Mouse (Mus musculus) urinary bladder, adult 2 months (tissue): ENCODE measurements around the gene Tbx20. TPM values are rescaled to one million over a fixed set of nuclear protein-coding genes. Genes with fewer than 3 reads are reported as not detected.

ENCODE experiments used
- DNase-seq: peaks from one replicate; pipeline ENCODE4 v3.0.0; 2022; ENCODE audit warnings: low spot score
- polyA plus RNA-seq: library from polyadenylated mRNA; depleted of rRNA; stranded (reverse); fragments of >200 nt; gene quantifications from 2 replicates; pipeline ENCODE4 v1.2.3, GENCODE M21; 2012; rRNA removed

Gene Tbx20
- polyA plus RNA-seq = 10.6 and 12.9 TPM in 2 replicates

DNA sequence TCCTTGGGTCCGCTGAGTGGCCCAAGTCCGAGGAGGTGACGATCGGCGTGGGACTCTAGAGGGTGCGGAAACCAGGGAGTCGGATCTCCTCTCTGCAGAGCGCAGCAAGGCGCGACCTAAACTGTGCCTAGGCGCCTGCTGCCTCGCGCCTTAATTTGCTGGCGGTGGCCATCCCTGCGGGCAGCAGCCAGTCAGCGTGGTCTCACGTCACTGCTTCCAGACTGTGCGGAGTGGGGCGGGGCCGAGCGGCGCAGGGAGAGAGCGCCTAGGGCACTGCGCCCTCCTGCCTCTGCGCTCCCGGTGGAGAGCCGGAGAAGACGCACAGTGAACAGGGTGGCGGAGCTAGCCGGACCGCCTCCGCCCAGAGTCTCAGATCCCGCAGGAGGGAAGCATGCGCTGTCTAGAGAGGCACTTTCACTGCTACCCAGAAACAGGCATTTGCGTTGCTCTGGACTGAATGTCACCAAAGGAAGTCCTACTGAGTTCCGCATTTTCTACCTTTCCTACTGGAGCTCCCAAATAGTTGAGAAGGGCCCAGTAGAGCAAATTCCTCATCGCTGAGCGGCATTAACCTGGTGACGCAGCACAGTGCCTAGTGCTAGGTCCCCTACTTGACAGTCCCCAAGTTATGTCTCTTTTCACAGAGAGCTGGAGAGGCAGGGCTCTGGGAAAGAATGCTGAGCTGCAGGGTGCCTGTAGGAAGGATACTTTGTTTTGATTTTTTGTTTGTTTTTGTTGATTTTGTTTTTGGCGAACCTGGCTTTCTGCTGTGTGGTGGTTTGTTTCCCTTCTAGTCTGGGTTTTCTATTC lies at the start of gene Tbx20:
Tbx20 (minus strand) TSS at position 144 of the 810 bp plus-strand sequence.
- peak; percentile 52 for DNase-seq

DNA sequence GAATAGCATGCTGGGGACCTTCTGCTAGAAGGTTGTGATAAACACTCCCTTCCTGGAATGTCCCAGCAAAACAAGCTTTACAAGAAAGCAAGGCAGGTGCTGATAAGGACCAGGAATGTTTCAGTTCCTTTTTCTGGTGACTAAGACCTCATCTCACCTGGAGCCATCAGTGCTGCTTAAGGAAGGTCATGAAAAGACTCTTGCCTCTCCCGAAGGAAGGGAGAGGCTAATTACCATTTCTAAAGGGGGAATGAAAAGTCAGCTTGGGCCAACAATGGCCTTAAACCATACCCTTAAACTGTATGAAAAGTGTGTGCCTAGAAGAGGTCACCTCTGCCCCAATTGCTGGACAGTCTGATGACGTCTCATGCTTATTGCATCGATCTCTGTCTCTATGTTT lies 44.4 kb upstream of the Tbx20 start:
- no peak for DNase-seq

DNA sequence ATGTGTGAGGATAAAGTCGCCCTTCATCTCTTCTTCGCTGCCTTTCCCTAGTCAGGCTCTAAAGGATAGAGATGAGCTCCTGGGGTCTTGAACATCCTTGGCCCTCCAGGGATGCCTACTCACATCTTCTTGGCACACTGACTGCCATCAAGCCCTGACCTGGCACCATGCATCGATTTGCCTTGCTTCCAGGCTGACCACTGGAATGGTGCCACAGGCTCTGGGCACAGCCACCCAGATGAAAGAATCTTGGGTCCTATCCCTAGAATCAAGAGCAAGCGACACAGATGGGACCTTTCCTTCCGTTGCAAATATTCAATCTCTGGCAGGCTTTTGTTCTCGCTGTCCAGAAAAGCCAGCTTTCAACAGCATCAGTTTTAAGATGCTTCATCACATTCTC lies 38.4 kb upstream of the Tbx20 start:
- no peak for DNase-seq

- DNase-seq = no peak
Measured at GRCm38 (mm10) chr9:24792110-24792509, 18.0 kb upstream of the Tbx20 start.

- no peak for DNase-seq
Measured at GRCm38 (mm10) chr9:24789396-24789795, 15.3 kb upstream of the Tbx20 start.

- DNase-seq = no peak
Measured at GRCm38 (mm10) chr9:24782338-24782737, 8.2 kb upstream of the Tbx20 start.

DNA sequence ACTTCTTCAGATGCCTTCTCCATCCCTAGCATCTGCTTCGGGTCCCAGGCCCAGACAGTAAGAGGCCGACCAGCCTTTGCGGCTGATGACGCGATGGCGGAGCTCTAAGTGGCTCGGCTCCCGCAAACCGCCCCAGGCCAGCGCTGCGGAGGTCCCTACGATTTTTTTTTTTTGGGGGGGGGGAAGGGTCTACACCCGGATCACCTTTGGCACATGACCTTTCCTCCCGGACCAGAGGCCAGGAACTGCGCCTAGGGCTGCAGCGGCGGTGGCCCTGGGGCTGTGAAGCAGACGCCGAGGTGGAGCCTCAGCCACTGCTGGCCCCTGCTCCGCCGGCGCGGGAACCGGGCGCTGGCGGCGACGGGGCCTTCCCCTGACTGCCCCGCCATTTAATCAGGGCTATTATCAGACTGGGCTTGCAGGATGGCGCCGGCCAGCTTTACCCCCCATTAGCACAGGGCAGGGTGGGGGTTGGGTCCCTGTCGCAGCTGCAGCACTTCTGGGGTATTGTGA lies 6.9 kb upstream of the Tbx20 start:
- no peak for DNase-seq

GRCm38 (mm10) chr9:24780391-24780928 lies 6.4 kb upstream of the Tbx20 start:
- no peak for DNase-seq

DNA sequence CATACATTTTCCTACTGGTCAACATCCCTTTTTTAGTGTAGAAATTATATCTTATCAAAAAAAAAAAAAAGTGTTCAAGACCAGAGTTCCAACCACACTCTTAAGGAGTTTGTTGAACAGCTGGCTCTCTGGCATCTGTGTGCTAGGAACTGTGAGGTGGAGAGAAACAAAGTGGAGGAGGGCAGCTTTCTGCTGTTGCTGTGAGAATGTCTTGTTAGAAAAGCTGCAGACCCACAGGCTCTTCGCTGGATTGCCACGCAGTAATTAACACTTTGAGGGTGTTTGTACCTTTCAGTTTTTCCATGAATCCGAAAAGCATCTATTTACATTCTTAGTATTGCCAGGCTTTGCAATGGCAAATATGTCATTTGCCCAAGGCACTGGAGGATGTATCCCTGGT lies 5.9 kb upstream of the Tbx20 start:
- DNase-seq = no peak

- DNase-seq = no peak
Measured at GRCm38 (mm10) chr9:24778571-24778970, 4.5 kb upstream of the Tbx20 start.

- no peak for DNase-seq
Measured at GRCm38 (mm10) chr9:24777961-24778360, 3.9 kb upstream of the Tbx20 start.

- peak; percentile 31 for DNase-seq
Measured at GRCm38 (mm10) chr9:24777176-24777895, 3.2 kb upstream of the Tbx20 start.

DNA sequence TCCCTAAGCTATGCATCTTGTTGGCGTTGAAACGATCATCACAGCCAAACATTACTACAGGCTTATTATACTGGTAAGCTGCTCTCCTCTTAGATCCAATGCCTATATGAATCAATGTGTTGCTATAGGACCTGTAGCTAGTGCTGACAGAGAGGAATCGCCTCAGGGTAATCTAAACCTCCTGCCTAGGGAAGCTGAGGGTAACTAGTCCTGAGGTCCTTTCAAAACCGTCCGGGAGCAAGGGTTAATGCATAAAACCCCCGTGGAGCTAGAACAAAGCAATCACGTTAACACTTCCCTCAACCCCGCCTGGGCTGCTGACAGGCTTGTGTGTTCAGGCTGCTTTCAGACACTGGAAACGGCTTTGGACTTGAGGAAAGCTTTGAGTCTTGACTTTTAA lies 2.4 kb upstream of the Tbx20 start:
- no peak for DNase-seq

DNA sequence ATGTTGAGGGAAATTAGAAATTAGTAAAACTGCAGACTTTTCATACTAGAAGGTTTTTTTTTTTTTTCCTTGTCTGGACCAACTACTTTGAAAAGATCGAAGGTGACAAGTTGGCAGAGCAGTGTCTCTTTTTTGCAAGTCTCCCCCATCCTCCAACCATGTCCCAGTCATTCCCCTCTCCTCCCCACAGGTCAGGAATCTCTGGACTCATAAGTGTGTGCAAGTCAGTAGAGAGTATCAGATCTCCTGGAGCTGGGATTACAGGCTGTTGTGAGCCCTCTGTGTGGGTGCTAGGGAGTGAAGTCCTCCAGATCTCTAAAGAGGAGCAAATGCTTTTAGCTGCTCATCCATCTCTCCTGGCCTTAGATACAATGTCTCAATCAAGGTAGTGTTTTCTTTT lies 1.5 kb upstream of the Tbx20 start:
- DNase-seq = no peak

DNA sequence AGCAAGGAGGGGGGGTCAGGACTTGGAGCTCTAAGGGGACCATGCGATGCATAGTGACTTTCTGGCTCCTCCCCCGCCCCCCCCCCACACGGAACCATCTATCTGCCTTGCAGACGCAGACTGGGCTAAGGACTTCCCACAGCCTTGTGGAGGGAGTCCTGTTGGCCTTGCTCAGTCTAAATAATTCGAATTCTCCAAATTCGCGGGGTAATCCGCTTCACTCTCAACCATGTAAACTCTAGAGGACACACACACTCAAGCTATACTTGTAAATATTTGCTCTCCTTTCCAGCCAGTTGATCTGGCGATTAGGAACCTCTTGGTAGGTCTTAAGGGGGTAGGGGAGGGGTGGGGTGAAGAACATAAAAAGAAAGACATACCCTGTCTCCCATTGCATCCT lies 898 bp upstream of the Tbx20 start:
- DNase-seq = no peak

DNA sequence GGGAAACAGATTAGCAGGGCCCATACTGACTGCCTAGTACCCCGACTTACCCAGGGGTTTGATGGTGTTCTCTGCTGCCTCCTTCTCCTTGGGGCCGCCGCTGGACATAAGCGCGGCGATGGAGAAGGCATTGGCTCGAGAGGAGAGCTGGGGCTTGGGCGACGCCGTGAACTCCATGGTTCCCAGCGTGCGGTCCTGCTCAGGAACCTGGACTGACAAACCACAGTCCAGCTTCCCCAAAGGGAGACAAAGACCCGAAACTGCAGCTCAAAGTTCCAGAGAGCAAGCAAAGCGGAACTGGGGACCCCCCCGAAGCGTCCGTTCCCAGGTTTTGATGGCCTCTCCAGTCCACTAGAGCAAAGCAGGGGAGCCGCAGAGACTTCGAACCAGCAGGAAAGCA lies 434 bp downstream of the Tbx20 start:
- DNase-seq = no peak

- DNase-seq = no peak
Measured at GRCm38 (mm10) chr9:24773171-24773570, 932 bp downstream of the Tbx20 start.

DNA sequence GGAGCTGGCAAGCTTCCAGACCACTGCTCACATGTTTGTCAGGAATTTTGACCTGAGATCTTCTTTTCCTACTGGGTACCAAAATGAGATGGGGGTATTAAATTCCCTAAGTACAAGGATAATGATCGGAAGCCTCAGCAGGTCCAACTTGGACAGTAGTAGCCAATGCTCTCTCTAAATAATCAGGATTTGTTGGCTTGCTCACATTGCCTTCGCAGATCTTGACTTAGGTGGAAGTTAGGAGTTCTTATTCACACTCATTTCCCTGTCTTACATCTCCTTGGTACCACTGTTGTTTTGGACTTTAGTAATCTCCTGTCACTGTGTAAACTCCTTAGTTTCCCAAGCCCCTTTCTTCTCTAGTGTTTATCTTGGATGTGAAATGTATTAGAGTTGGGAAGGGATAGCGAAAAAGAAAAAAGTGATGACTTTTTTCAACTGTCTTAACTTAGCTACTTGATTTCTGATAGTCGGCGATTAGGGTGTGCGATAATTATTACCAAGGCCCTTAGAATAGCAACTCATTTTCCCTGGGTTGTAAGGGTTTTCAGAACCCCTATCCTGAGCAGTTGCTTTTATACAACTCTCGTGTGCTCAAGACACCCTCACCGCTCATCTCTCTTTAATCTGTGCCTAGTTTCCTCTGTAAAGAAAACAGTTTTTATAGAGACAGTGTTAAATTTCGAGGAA lies 1.5 kb downstream of the Tbx20 start:
- DNase-seq = no peak

DNA sequence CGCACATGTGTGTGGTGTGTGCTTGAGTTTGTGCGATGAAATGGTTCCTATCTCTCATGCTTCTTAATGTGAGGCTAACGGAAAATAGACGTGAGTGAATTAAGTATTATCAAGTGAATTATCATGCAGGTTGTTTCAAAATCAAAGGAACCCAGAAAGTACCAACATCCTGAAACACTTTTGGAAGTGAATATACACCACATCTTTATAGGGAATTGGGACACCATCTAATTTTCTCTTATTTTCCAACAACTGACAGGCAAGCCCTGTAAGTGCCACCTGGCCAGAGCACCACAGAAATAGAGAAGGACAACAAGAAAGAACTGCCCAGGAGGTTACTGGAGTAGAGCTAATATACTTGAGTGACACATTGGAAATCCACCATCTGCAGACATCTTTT lies 2.4 kb downstream of the Tbx20 start:
- no peak for DNase-seq

GRCm38 (mm10) chr9:24770941-24771405 lies 3.1 kb downstream of the Tbx20 start:
- no peak for DNase-seq

DNA sequence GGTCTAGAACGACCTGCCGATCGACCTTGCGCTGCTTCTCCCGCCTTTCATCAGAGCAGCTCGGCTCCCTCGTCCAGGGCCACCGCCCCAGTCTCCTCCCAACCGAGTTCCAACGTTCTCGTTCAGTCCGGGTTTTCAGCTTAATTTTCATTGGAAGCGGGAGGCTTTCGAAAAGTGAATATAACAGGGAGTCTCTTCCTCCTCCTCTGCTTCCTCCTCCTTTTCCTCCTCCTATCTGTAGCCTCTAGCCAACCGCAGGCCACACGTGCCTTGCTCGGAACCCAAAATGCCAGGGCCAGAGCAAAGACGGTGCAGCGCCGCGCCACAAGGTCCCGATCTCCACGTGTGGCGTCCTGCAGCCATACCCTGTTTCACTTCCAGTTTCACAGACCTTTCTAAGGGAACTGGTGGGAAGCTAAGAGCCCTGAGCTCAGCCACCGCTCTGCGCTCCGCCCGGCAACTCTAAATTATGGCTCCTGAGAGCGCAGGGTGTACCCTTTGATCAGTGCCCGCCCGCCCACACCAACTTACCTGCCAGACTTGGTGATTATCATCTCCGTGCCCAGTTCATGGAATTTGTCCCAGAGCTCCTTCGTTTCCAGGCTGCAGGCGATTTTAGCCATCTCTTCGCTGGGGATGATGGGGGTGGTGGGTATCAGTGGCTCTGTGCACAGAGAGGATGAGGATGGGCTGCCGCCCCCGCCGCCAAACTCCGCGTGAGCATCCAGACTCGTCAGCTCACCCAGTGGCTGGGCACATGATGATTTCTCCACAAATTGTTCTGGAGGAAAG lies 3.8 kb downstream of the Tbx20 start:
- DNase-seq = no peak
